Mouse (Mus musculus): ENCODE data around the gene Gm6309. TPM values are rescaled to one million over a fixed set of nuclear protein-coding genes. Genes with fewer than 3 reads are reported as not detected.
A peak's percentile ranks its signal among the peaks of the same experiment; 100 is the strongest.
"Not testable (repeated sequence)": the region's sequence is repeated elsewhere in the genome, so short reads cannot be mapped to it uniquely, and the experiment has no call there.

Gm6309 gene
- not detected in 2 replicates for total RNA-seq (2015; ENCODE audit: low replicate concordance)
- not detected in 2 replicates for total RNA-seq (2017; ENCODE audit: low replicate concordance)

GRCm38 (mm10) chr5:146170621-146171020 lies at the start of gene Gm6309:
Gene Gm6309 (minus strand): TSS chr5:146170721.
- ATAC-seq (replicated peaks; ENCODE audit: low FRiP score, poor library complexity, severe bottlenecking) = not testable (repeated sequence)

DNA sequence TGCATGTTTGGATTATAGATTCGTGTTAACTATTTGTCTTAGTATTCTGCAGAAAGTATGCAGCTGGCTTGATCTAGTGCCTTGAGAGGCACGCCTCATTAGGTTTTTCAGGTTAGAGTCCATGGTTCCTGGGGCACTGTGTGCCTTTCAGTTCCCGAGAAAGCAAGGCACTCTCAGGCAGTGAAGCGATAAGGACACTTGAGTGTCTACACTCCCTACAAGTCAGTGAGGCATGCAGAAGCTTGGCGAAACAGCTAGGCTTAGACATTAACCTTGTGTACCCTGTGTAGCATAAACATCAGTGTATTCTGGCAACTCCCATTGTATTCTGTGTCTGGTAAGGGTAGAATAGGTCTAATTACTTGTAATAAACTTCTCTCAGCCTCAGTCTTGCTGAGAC lies 35.0 kb upstream of the Gm6309 start:
- no peak for ATAC-seq (replicated peaks; ENCODE audit: low FRiP score, poor library complexity, severe bottlenecking)

DNA sequence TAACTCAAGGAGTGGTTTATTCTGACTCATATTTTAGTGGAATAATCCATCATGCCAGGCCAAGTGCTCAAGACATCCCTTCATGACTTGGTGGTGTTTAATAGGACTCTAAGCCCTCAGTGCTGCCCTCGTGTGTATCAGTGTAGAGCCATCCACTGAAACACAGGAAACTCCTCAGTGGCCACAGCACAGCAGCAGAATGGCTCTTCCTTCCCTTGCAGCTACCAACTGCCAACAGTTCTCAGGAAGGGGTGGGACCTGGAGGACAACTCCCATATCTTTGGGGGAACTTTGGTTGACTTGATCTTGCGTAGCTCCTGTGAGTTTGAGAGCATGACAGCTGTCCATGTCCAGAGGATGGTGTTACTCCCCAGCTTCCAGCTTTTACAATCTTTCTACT lies 33.4 kb upstream of the Gm6309 start:
- ATAC-seq (replicated peaks; ENCODE audit: low FRiP score, poor library complexity, severe bottlenecking) = no peak

DNA sequence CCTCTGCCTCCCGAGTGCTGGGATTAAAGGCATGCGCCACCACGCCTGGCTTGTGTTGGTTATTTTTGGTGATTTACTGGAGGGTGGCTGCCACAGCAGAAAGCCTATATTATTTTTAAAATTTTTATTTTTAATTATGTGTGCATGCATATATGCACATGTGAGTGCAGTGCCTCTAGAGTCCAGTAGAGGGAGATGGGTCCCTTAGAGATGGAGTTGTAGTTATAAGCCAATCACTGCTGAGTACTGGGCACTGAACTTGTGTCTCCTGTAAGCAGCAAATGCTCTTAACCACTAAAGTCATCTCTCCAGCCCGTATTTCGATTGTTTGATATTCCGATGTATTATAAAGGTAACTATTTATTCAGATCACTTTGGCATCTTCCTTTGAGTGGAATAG lies 30.1 kb upstream of the Gm6309 start:
- no peak for ATAC-seq (replicated peaks; ENCODE audit: low FRiP score, poor library complexity, severe bottlenecking)

GRCm38 (mm10) chr5:146199540-146199939 lies 29.0 kb upstream of the Gm6309 start:
- ATAC-seq (replicated peaks; ENCODE audit: low FRiP score, poor library complexity, severe bottlenecking) = no peak

- no peak for ATAC-seq (replicated peaks; ENCODE audit: low FRiP score, poor library complexity, severe bottlenecking)
These were observed 28.6 kb upstream of the Gm6309 start for GRCm38 (mm10) chr5:146199073-146199472.

DNA sequence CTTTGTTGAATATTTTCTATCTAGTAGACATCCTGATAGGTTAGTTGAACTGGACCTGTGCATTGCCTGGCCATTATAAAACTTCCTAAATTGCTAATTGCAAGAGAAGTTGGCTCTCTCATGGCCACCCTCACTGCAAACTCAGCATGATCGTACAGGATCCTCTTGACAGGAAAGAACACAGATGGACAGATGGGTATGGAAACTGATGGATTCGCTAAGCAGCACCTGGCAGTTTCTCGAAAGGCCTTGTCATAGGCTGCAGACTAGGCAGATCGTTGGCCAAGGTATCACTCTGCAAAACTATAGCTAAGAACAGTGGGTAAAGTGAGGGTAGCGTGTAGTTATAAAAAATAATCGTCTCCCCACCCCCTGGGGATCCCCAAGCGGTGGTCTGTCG lies 22.8 kb upstream of the Gm6309 start:
- ATAC-seq (replicated peaks; ENCODE audit: low FRiP score, poor library complexity, severe bottlenecking) = no peak

GRCm38 (mm10) chr5:146190501-146191269 lies 20.2 kb upstream of the Gm6309 start:
- no peak for ATAC-seq (replicated peaks; ENCODE audit: low FRiP score, poor library complexity, severe bottlenecking)

- ATAC-seq (replicated peaks; ENCODE audit: low FRiP score, poor library complexity, severe bottlenecking) = no peak
These were observed 19.6 kb upstream of the Gm6309 start for GRCm38 (mm10) chr5:146190093-146190492.

DNA sequence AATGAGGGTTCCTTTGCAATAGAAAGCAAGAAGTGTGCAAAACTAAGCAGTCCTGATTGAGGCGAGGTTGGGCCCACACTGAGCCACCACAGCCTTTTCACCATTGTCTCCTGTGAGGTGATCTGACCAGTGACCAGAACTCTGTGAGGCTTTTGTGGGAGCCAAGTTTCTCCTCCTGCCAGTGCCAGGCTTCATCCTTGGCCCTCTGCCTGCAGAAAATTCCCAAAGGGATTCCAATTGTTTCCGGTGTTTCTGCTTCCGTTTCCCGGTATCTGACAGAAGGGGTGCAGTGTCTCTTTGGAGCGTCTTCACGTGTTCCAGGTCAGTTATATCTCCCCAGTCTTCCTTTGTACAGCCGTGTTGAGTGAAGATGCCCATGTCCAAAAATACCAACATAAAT lies 18.2 kb upstream of the Gm6309 start:
- ATAC-seq (replicated peaks; ENCODE audit: low FRiP score, poor library complexity, severe bottlenecking) = no peak

DNA sequence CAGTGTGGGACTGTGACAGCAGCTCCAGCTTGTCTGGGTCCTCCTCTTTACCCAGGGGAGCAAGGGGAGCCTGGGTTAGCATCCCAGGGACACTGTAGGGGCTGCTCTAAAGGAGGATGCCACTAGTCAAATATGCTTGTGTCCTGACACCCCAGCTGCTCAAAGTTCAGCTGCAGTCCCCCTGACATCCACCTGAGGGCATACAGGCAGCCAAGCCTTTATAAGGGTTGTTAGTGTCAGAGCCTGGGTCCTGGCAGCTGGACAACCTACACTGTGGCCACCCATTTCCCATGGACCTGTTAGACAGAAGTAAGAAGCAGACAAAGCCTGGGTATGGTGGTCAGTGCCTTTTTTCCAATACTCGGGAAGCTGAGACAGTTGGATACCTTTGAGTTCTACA lies 17.6 kb upstream of the Gm6309 start:
- ATAC-seq (replicated peaks; ENCODE audit: low FRiP score, poor library complexity, severe bottlenecking) = peak; percentile 41

DNA sequence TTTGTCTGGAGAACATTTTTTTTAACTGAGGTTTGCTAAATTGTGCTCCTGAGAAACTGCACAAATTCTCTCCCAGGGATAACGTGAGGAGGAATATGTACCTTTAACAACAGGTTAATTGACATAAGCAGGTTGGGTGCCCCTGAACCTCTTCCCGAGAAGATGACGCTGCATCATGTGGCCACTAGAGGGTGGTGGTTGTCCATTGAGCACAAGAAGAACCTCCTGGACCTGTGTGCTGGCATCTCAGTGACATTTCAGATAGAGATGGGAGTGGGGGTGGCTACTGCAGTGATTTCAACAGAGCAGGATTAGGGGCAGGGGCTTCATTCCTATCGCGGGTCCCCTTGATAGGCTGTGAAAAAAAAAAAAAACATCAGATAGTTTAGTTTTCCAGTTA lies 16.9 kb upstream of the Gm6309 start:
- ATAC-seq (replicated peaks; ENCODE audit: low FRiP score, poor library complexity, severe bottlenecking) = not testable (repeated sequence)

- ATAC-seq (replicated peaks; ENCODE audit: low FRiP score, poor library complexity, severe bottlenecking) = not testable (repeated sequence)
These were observed 14.7 kb upstream of the Gm6309 start, which contains the start of gene 1700001J03Rik for GRCm38 (mm10) chr5:146185204-146185603. Gene 1700001J03Rik (minus strand): TSS chr5:146185304.

DNA sequence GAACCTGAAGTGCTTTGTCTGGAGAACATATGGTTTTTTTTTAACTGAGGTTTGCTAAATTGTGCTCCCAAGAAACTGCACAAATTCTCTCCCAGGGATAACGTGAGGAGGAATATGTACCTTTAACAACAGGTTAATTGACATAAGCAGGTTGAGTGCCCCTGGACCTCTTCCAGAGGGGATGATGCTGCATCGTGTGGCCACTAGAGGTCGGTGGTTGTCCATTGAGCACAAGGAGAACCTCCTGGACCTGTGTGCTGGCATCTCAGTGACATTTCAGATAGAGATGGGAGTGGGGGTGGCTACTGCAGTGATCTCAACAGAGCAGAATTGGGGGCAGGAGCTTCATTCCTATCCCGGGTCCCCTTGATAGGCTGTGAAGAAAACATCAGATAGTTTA lies 2.2 kb upstream of the Gm6309 start:
- not testable (repeated sequence) for ATAC-seq (replicated peaks; ENCODE audit: low FRiP score, poor library complexity, severe bottlenecking)

GRCm38 (mm10) chr5:146160439-146160838 lies 10.1 kb downstream of the Gm6309 start, which contains the start of gene Gm5565:
Gene Gm5565 (minus strand): TSS chr5:146160539.
- not testable (repeated sequence) for ATAC-seq (replicated peaks; ENCODE audit: low FRiP score, poor library complexity, severe bottlenecking)

- ATAC-seq (replicated peaks; ENCODE audit: low FRiP score, poor library complexity, severe bottlenecking) = not testable (repeated sequence)
These were observed 12.2 kb downstream of the Gm6309 start for GRCm38 (mm10) chr5:146158326-146158725.

GRCm38 (mm10) chr5:146150454-146150853 lies 20.1 kb downstream of the Gm6309 start:
- ATAC-seq (replicated peaks; ENCODE audit: low FRiP score, poor library complexity, severe bottlenecking) = no peak

DNA sequence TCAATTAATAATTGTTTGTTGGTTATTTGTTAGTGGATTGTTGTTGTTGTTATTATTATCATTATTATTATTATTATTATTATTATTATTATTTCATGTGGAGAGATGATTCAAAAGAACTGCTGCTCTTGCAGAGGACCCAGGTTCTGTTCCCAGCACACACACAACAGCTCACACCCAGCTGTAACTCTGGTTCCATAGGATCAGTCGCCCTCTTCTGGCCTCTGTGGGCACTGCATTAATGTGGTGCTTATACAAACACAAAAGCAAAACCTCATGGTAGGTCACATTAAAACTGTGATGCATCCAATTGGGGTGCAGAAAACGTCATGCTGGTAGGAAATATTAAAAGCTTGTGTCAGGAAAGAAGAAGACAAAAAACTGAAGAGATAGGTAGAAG lies 22.6 kb downstream of the Gm6309 start:
- ATAC-seq (replicated peaks; ENCODE audit: low FRiP score, poor library complexity, severe bottlenecking) = no peak
